In genomic region chr11:71750534-71751173, GRCm38 (mm10) we compare ENCODE assay signal across 8 mouse cellular contexts. TPM values are rescaled to one million over a fixed set of nuclear protein-coding genes. Genes with fewer than 3 reads are reported as not detected.
DNase-seq lines count a peak whose midpoint lies in the region; ATAC-seq lines count a peak whose summit lies in the region.

No protein-coding gene starts in this region.

- peak overlapping the region; percentile 94 for H3K4me2 ChIP-seq in forebrain, embryonic 14.5 days (ENCODE audit: low read length)
- peak overlapping the region; percentile 85 for H3K4me2 ChIP-seq in hindbrain, embryonic 15.5 days
- H3K4me2 ChIP-seq in stomach, embryonic 15.5 days: peak overlapping the region; percentile 94

- peak; percentile 77 for ATAC-seq in cerebellum, adult (ENCODE audit: insufficient number of reproducible peaks, low FRiP score, low TSS enrichment)
- ATAC-seq in forebrain, embryonic 14.5 days: peak; percentile 95
- peak; percentile 95 for ATAC-seq in hindbrain, embryonic 15.5 days (ENCODE audit: low FRiP score, low read depth)
- peak; percentile 57 for ATAC-seq in stomach, embryonic 15.5 days (ENCODE audit: insufficient read depth, low FRiP score, low read depth)

- H3K27me3 ChIP-seq in forebrain, embryonic 14.5 days (replicated peaks; ENCODE audit: control insufficient read depth, insufficient read depth, low read length): no peaks in the 10 kb centered on the region
- H3K27me3 ChIP-seq in hindbrain, embryonic 15.5 days: no peaks in the 10 kb centered on the region
- H3K27me3 ChIP-seq in stomach, embryonic 15.5 days (replicated peaks): peaks cover 39% of the 10 kb centered on the region

- WGBS in forebrain, embryonic 14.5 days: under 1% methylated on average over 58 of the region's 60 CpGs
- under 1% methylated on average over 50 of the region's 60 CpGs for WGBS in hindbrain, embryonic 15.5 days
- 3% methylated on average over 56 of the region's 60 CpGs for WGBS in stomach, embryonic 15.5 days

- H3K4me3 ChIP-seq in forebrain, embryonic 14.5 days (ENCODE audit: low read depth, low read length): peak overlapping the region; percentile 86
- H3K4me3 ChIP-seq in hindbrain, embryonic 15.5 days: peak overlapping the region; percentile 70
- H3K4me3 ChIP-seq in stomach, embryonic 15.5 days (replicated peaks): peak overlapping the region; percentile 51

- H3K9ac ChIP-seq in forebrain, embryonic 14.5 days (ENCODE audit: low read length): peak overlapping the region; percentile 91
- H3K9ac ChIP-seq in hindbrain, embryonic 15.5 days: peak overlapping the region; percentile 79
- H3K9ac ChIP-seq in stomach, embryonic 15.5 days: no peak overlapping the region

- peak; percentile 49 for DNase-seq in R1 (ENCODE audit: low read depth, low spot score)
- DNase-seq in forebrain, embryonic 14.5 days (ENCODE audit: low spot score): peak; percentile 85
- peak; percentile 70 to 74 for DNase-seq in left cerebral cortex, adult 8-10 months (ENCODE audit: low spot score in 2 of 2)
- peak; percentile 61 for DNase-seq in mesoderm, embryonic 11.5 days (ENCODE audit: low read depth, low spot score)
- no peak for DNase-seq in urinary bladder, postnatal 25 days (ENCODE audit: low spot score)

- H3K9me3 ChIP-seq in forebrain, embryonic 14.5 days (replicated peaks; ENCODE audit: control insufficient read depth, low read length): no peaks in the 10 kb centered on the region
- no peaks in the 10 kb centered on the region for H3K9me3 ChIP-seq in hindbrain, embryonic 15.5 days
- no peaks in the 10 kb centered on the region for H3K9me3 ChIP-seq in stomach, embryonic 15.5 days

- H3K4me1 ChIP-seq in forebrain, embryonic 14.5 days (ENCODE audit: control insufficient read depth, insufficient read depth, low read length): peaks cover 34% of the 10 kb centered on the region
- peaks cover 51% of the 10 kb centered on the region for H3K4me1 ChIP-seq in hindbrain, embryonic 15.5 days (replicated peaks)
- peaks cover 6% of the 10 kb centered on the region; the same call in 1 of the 2 replicates for H3K4me1 ChIP-seq in stomach, embryonic 15.5 days

- H3K27ac ChIP-seq in forebrain, embryonic 14.5 days (ENCODE audit: low read depth, low read length): peak overlapping the region; percentile 70
- peak overlapping the region; percentile 77 for H3K27ac ChIP-seq in hindbrain, embryonic 15.5 days (replicated peaks)
- H3K27ac ChIP-seq in stomach, embryonic 15.5 days: no peak overlapping the region

- no peaks in the 10 kb centered on the region for H3K36me3 ChIP-seq in forebrain, embryonic 14.5 days (ENCODE audit: control insufficient read depth, insufficient read depth, low read length)
- no peaks in the 10 kb centered on the region for H3K36me3 ChIP-seq in hindbrain, embryonic 15.5 days
- H3K36me3 ChIP-seq in stomach, embryonic 15.5 days: no peaks in the 10 kb centered on the region

RNA-seq across cellular contexts. Expression of gene Wscd1, which starts 0.9 kb away (rescaled TPM):
- polyA plus RNA-seq in forebrain, embryonic 14.5 days (2014; fragmentation: Nextera tagmentation; extraction: Ambion mirVana): 23.1 and 31.7 TPM in 2 replicates
- 93.2 and 95.6 TPM in 2 replicates for polyA plus RNA-seq in hindbrain, embryonic 15.5 days (2015; fragmentation: Nextera tagmentation; extraction: Ambion mirVana)
- 10 to 100 TPM; 68.6 to 75.8 (median 73.9) TPM for total RNA-seq in left cerebral cortex, adult 8-10 months (2022)
- polyA plus RNA-seq in stomach, embryonic 15.5 days (2015; fragmentation: Nextera tagmentation; extraction: Ambion mirVana): 2.8 and 2.9 TPM in 2 replicates
